Mouse (Mus musculus) bone marrow macrophage, adult 2 months (primary cell): Measurements from ENCODE around the gene Krtap3-3.

Experiments used
- CTCF ChIP-seq: IDR thresholded peaks from 2 replicates; pipeline ENCODE4 v1.5.1; 2012; ENCODE audit warnings: low read depth, mild to moderate bottlenecking, low read length, moderate library complexity
- POLR2A ChIP-seq: IDR thresholded peaks from 2 replicates; pipeline ENCODE4 v1.6.1; 2012; ENCODE audit warnings: mild to moderate bottlenecking, low read depth, low read length, borderline replicate concordance

- TF ChIP-seq CTCF (no peak), POLR2A (no peak)
Measured at GRCm38 (mm10) chr11:99556753-99557152, 6.1 kb upstream of the Krtap3-3 start, which contains the start of gene Krtap3-2.
